Mouse (Mus musculus): ENCODE results near the gene Cfap299. TPM values are rescaled to one million over a fixed set of nuclear protein-coding genes. Genes with fewer than 3 reads are reported as not detected.
"Not testable (repeated sequence)": the region's sequence is repeated elsewhere in the genome, so short reads cannot be mapped to it uniquely, and the experiment has no call there.

The Cfap299 gene
- polyA plus RNA-seq, 1 experiment from 2014 or later = 0.41 TPM

GRCm38 (mm10) chr5:98566461-98567193 lies 237.5 kb downstream of the Cfap299 start:
- Histone ChIP-seq H3K9me3 (ENCODE audit: control insufficient read depth, low read length) (no peaks in the 10 kb centered on the region), H3K9ac (ENCODE audit: low read length) (no peak overlapping the region), H3K4me3 (ENCODE audit: control insufficient read depth in 1 of 2, insufficient read depth in 1 of 2, low read depth in 1 of 2, low read length in 2 of 2) (no peak overlapping the region), H3K36me3 (ENCODE audit: control insufficient read depth, insufficient read depth, low read length) (no peaks in the 10 kb centered on the region), H3K27me3 (ENCODE audit: control insufficient read depth, insufficient read depth, low read length) (no peaks in the 10 kb centered on the region), H3K4me2 (ENCODE audit: low read length) (no peak overlapping the region), H3K27ac (replicated peaks in 1 of 2; ENCODE audit: control insufficient read depth in 1 of 2, insufficient read depth in 1 of 2, low read depth in 2 of 2, low read length in 2 of 2) (no peak overlapping the region), H3K4me1 (ENCODE audit: control insufficient read depth in 2 of 2, insufficient read depth in 2 of 2, low read length in 2 of 2) (peaks cover 2 to 11% of the 10 kb centered on the region in 2 experiments; a peak in 3 of 4 replicates)
- ATAC-seq (ENCODE audit: insufficient number of reproducible peaks, insufficient read depth, low FRiP score, low read depth) = no peak
- WGBS = 51% methylated on average over 6 of the region's 6 CpGs

DNA sequence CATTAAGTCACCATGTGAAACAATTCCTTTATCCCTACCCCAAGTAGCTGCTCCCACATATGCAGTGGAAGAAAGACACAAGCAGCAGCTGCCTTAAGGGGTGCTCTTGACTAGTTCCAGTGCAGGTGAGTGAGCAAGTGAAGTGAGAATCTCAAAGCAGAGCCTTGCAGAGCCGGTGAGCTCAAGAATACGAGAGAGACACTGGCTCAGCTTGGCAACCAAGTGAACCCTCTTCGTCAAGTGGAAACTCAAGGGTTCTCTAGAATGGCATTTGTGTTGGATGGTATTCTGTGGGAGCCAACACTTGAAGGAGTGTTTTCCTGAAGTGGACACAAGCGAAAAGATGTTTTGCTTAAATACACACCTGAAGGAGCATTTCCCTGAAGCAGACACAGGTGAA lies 239.4 kb downstream of the Cfap299 start:
- Histone ChIP-seq H3K4me2 (ENCODE audit: low read length) (no peak overlapping the region), H3K9ac (ENCODE audit: low read length) (no peak overlapping the region), H3K4me1 (ENCODE audit: control insufficient read depth in 2 of 2, insufficient read depth in 2 of 2, low read length in 2 of 2) (peaks cover 2 to 11% of the 10 kb centered on the region in 2 experiments; a peak in 3 of 4 replicates), H3K27ac (replicated peaks in 1 of 2; ENCODE audit: control insufficient read depth in 1 of 2, insufficient read depth in 1 of 2, low read depth in 2 of 2, low read length in 2 of 2) (no peak overlapping the region), H3K4me3 (ENCODE audit: control insufficient read depth in 1 of 2, insufficient read depth in 1 of 2, low read depth in 1 of 2, low read length in 2 of 2) (no peak overlapping the region), H3K27me3 (ENCODE audit: control insufficient read depth, insufficient read depth, low read length) (no peaks in the 10 kb centered on the region), H3K36me3 (ENCODE audit: control insufficient read depth, insufficient read depth, low read length) (no peaks in the 10 kb centered on the region), H3K9me3 (ENCODE audit: control insufficient read depth, low read length) (no peaks in the 10 kb centered on the region)
- ATAC-seq (ENCODE audit: insufficient number of reproducible peaks, insufficient read depth, low FRiP score, low read depth) = no peak
- WGBS = 82% methylated on average over 4 of the region's 4 CpGs

DNA sequence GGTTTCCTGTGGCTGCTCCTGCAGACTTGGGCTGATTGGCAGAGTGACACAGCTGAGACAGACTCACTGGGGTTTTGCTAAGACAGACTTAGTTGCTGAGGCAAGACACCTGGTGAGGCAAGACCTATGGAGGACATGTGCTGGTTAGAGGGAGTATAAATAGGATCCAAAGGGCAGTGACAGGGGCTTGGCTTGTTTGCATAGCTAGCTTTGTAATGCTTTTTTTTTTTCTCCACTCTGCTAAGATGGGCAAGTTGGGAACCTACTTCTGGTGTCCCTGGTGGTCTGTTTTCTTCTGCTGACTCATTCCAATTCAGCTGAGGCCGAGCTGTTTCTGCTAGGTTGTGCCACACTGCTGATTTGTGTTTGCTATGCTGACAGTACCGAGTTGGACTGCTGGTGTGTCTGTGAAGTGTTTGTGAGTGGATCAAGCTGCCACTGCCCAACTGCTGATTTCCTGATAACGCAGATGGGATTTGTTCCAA lies 240.0 kb downstream of the Cfap299 start:
- no peak overlapping the region for H3K4me2 ChIP-seq (ENCODE audit: low read length)
- no peak overlapping the region for H3K27ac ChIP-seq (replicated peaks in 1 of 2; ENCODE audit: control insufficient read depth in 1 of 2, insufficient read depth in 1 of 2, low read depth in 2 of 2, low read length in 2 of 2)
- peaks cover 2 to 11% of the 10 kb centered on the region in 2 experiments; a peak in 3 of 4 replicates for H3K4me1 ChIP-seq (ENCODE audit: control insufficient read depth in 2 of 2, insufficient read depth in 2 of 2, low read length in 2 of 2)
- H3K4me3 ChIP-seq (ENCODE audit: control insufficient read depth in 1 of 2, insufficient read depth in 1 of 2, low read depth in 1 of 2, low read length in 2 of 2) = no peak overlapping the region
- H3K27me3 ChIP-seq (ENCODE audit: control insufficient read depth, insufficient read depth, low read length) = no peaks in the 10 kb centered on the region
- WGBS = 30% methylated on average over 3 of the region's 3 CpGs
- no peaks in the 10 kb centered on the region for H3K36me3 ChIP-seq (ENCODE audit: control insufficient read depth, insufficient read depth, low read length)
- no peak overlapping the region for H3K9ac ChIP-seq (ENCODE audit: low read length)
- no peaks in the 10 kb centered on the region for H3K9me3 ChIP-seq (ENCODE audit: control insufficient read depth, low read length)
- no peak for ATAC-seq (ENCODE audit: insufficient number of reproducible peaks, insufficient read depth, low FRiP score, low read depth)

GRCm38 (mm10) chr5:98572392-98572791 lies 243.3 kb downstream of the Cfap299 start:
- ATAC-seq (ENCODE audit: insufficient number of reproducible peaks, insufficient read depth, low FRiP score, low read depth) = no peak
- Histone ChIP-seq H3K4me2 (ENCODE audit: low read length) (no peak overlapping the region), H3K9me3 (ENCODE audit: control insufficient read depth, low read length) (no peaks in the 10 kb centered on the region)

GRCm38 (mm10) chr5:98574711-98575470 lies 245.8 kb downstream of the Cfap299 start:
- no peaks in the 10 kb centered on the region for H3K4me1 ChIP-seq (ENCODE audit: control insufficient read depth in 2 of 2, insufficient read depth in 2 of 2, low read length in 2 of 2)
- no peak for ATAC-seq (ENCODE audit: insufficient number of reproducible peaks, insufficient read depth, low FRiP score, low read depth)
- 66% methylated on average over 12 of the region's 12 CpGs for WGBS
- no peak overlapping the region for H3K4me3 ChIP-seq (ENCODE audit: control insufficient read depth in 1 of 2, insufficient read depth in 1 of 2, low read depth in 1 of 2, low read length in 2 of 2)
- H3K9ac ChIP-seq (ENCODE audit: low read length) = no peak overlapping the region
- no peaks in the 10 kb centered on the region for H3K27me3 ChIP-seq (ENCODE audit: control insufficient read depth, insufficient read depth, low read length)
- no peak overlapping the region for H3K4me2 ChIP-seq (ENCODE audit: low read length)
- no peaks in the 10 kb centered on the region for H3K9me3 ChIP-seq (ENCODE audit: control insufficient read depth, low read length)
- no peak overlapping the region for H3K27ac ChIP-seq (replicated peaks in 1 of 2; ENCODE audit: control insufficient read depth in 1 of 2, insufficient read depth in 1 of 2, low read depth in 2 of 2, low read length in 2 of 2)
- H3K36me3 ChIP-seq (ENCODE audit: control insufficient read depth, insufficient read depth, low read length) = no peaks in the 10 kb centered on the region

More at GRCm38 (mm10) chr5:98572392-98572791, 243.3 kb downstream of the Cfap299 start:
- Histone ChIP-seq H3K36me3 (ENCODE audit: control insufficient read depth, insufficient read depth, low read length) (no peaks in the 10 kb centered on the region), H3K27me3 (ENCODE audit: control insufficient read depth, insufficient read depth, low read length) (no peaks in the 10 kb centered on the region), H3K9ac (ENCODE audit: low read length) (no peak overlapping the region), H3K4me3 (ENCODE audit: control insufficient read depth in 1 of 2, insufficient read depth in 1 of 2, low read depth in 1 of 2, low read length in 2 of 2) (no peak overlapping the region), H3K27ac (replicated peaks in 1 of 2; ENCODE audit: control insufficient read depth in 1 of 2, insufficient read depth in 1 of 2, low read depth in 2 of 2, low read length in 2 of 2) (no peak overlapping the region), H3K4me1 (ENCODE audit: control insufficient read depth in 2 of 2, insufficient read depth in 2 of 2, low read length in 2 of 2) (peaks cover 2 to 4% of the 10 kb centered on the region in 2 experiments; a peak in 2 of 4 replicates)
- 64% methylated on average over 4 of the region's 4 CpGs for WGBS

- Histone ChIP-seq H3K36me3 (ENCODE audit: control insufficient read depth, insufficient read depth, low read length) (no peaks in the 10 kb centered on the region), H3K27ac (replicated peaks in 1 of 2; ENCODE audit: control insufficient read depth in 1 of 2, insufficient read depth in 1 of 2, low read depth in 2 of 2, low read length in 2 of 2) (no peak overlapping the region), H3K4me2 (ENCODE audit: low read length) (no peak overlapping the region), H3K9me3 (ENCODE audit: control insufficient read depth, low read length) (no peaks in the 10 kb centered on the region), H3K4me3 (ENCODE audit: control insufficient read depth in 1 of 2, insufficient read depth in 1 of 2, low read depth in 1 of 2, low read length in 2 of 2) (no peak overlapping the region), H3K27me3 (ENCODE audit: control insufficient read depth, insufficient read depth, low read length) (no peaks in the 10 kb centered on the region), H3K9ac (ENCODE audit: low read length) (no peak overlapping the region), H3K4me1 (ENCODE audit: control insufficient read depth in 2 of 2, insufficient read depth in 2 of 2, low read length in 2 of 2) (no peaks in the 10 kb centered on the region)
- ATAC-seq (ENCODE audit: insufficient number of reproducible peaks, insufficient read depth, low FRiP score, low read depth) = no peak
- 81% methylated on average over 4 of the region's 4 CpGs for WGBS
These were observed 246.3 kb downstream of the Cfap299 start for GRCm38 (mm10) chr5:98575471-98575834.

DNA sequence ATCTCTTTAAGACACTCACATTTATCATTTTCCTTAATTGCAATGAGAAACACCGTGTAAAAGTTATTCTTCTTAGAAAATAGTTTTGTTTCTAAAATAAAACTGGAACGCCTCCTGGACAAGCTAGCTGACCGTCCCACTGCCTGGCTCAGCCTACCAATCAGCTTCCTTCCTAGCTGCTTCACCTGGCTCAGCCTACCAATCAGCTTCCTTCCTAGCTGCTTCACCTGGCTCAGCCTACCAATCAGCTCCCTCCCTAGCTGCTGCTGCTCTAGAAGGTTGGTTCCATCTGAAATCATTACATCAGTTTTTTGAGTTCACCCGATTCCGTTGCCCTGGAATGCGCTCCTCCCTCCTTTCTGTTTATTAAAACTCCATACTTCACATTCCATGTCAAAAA lies 247.4 kb downstream of the Cfap299 start:
- not testable (repeated sequence) for H3K9ac ChIP-seq (ENCODE audit: low read length); H3K4me1 ChIP-seq (ENCODE audit: control insufficient read depth in 2 of 2, insufficient read depth in 2 of 2, low read length in 2 of 2); ATAC-seq (ENCODE audit: insufficient number of reproducible peaks, insufficient read depth, low FRiP score, low read depth); H3K27me3 ChIP-seq (ENCODE audit: control insufficient read depth, insufficient read depth, low read length); H3K36me3 ChIP-seq (ENCODE audit: control insufficient read depth, insufficient read depth, low read length); H3K4me3 ChIP-seq (ENCODE audit: control insufficient read depth in 1 of 2, insufficient read depth in 1 of 2, low read depth in 1 of 2, low read length in 2 of 2); H3K9me3 ChIP-seq (ENCODE audit: control insufficient read depth, low read length); H3K27ac ChIP-seq (replicated peaks in 1 of 2; ENCODE audit: control insufficient read depth in 1 of 2, insufficient read depth in 1 of 2, low read depth in 2 of 2, low read length in 2 of 2); H3K4me2 ChIP-seq (ENCODE audit: low read length)
- 79% methylated on average over 6 of the region's 6 CpGs for WGBS

All from heart, embryonic 14.5 days (tissue).